Mouse (Mus musculus) olfactory bulb, adult 2 months (tissue): ENCODE results near the gene Kcnq5.

Source experiments
- CTCF ChIP-seq: fragments of 200-500 bp; IDR thresholded peaks from 2 replicates; pipeline ENCODE4 v1.5.1; 2012; ENCODE audit warnings: low read depth, mild to moderate bottlenecking, low read length, moderate library complexity; ENCODE audit not compliant: insufficient read depth
- POLR2A ChIP-seq: fragments of 200-500 bp; IDR thresholded peaks from 2 replicates; pipeline ENCODE4 v1.6.1; 2012; ENCODE audit warnings: mild to moderate bottlenecking, low read depth, low read length, moderate library complexity; ENCODE audit not compliant: insufficient read depth

GRCm38 (mm10) chr1:21974040-21974439 is 12.3 kb upstream of the Kcnq5 start:
- TF ChIP-seq CTCF = no peak
- no peak for TF ChIP-seq POLR2A
